Mouse (Mus musculus) midbrain, embryonic 15.5 days (tissue): ENCODE results near the gene Rpl18a. TPM values are rescaled to one million over a fixed set of nuclear protein-coding genes. Genes with fewer than 3 reads are reported as not detected.

Experiments
- ATAC-seq: fragments of 200-750 bp; cut with Nextera tagmentation; replicated peaks from 2 replicates; pipeline ENCODE4 v1.8.0; 2017; ENCODE audit warnings: moderate TSS enrichment
- H3K27ac ChIP-seq: fragments of 300-500 bp; sonication (generic); 2 replicates; pipeline ENCODE4 v1.5.1; 2015; ENCODE audit warnings: mild to moderate bottlenecking, inconsistent platforms
- H3K27me3 ChIP-seq: fragments of 300-500 bp; sonication (generic); replicated peaks from 2 replicates; pipeline ENCODE4 v1.6.1; 2015; ENCODE audit warnings: inconsistent platforms
- H3K36me3 ChIP-seq: fragments of 300-500 bp; sonication (generic); replicated peaks from 2 replicates; pipeline ENCODE4 v1.6.1; 2015; ENCODE audit warnings: inconsistent platforms
- H3K4me1 ChIP-seq: fragments of 300-500 bp; sonication (generic); 2 replicates; pipeline ENCODE4 v1.6.1; 2015; ENCODE audit warnings: inconsistent platforms
- H3K4me2 ChIP-seq: fragments of 300-500 bp; sonication (generic); 2 replicates; pipeline ENCODE4 v1.6.1; 2015; ENCODE audit warnings: inconsistent platforms, mild to moderate bottlenecking, moderate library complexity
- H3K4me3 ChIP-seq: fragments of 300-500 bp; sonication (generic); 2 replicates; pipeline ENCODE4 v1.5.1; 2015; ENCODE audit warnings: mild to moderate bottlenecking, inconsistent platforms
- H3K9ac ChIP-seq: fragments of 300-500 bp; sonication (generic); 2 replicates; pipeline ENCODE4 v1.6.1; 2015; ENCODE audit warnings: mild to moderate bottlenecking, inconsistent platforms
- H3K9me3 ChIP-seq: fragments of 300-500 bp; sonication (generic); 2 replicates; pipeline ENCODE4 v1.6.1; 2016; ENCODE audit warnings: inconsistent platforms
- WGBS: fragments of 180-500 bp; shearing (Covaris S2); methylation state at CpG from one replicate; pipeline ENCODE4 v1.1.7; 2015; ENCODE audit warnings: mixed read lengths; 5-methylcytosine and 5-hydroxymethylcytosine counted together
- polyA plus RNA-seq: library from polyadenylated mRNA; unstranded; fragments of >200 nt; fragmentation: Nextera tagmentation; extraction: Ambion mirVana; gene quantifications from 2 replicates; pipeline ENCODE4 v1.2.1, GENCODE M21; 2015

The Rpl18a gene
- polyA plus RNA-seq, 1 experiment from 2014 or later: 2,093 TPM

- H3K9ac ChIP-seq: no peak overlapping the region
- 91% methylated on average over 13 of the region's 13 CpGs for WGBS
- peak overlapping the region; percentile 90; the same call in 1 of the 2 replicates for H3K27ac ChIP-seq
- no peak overlapping the region for H3K4me2 ChIP-seq
- H3K9me3 ChIP-seq: no peaks in the 10 kb centered on the region
- no peak for ATAC-seq
- H3K27me3 ChIP-seq: no peaks in the 10 kb centered on the region
- H3K4me3 ChIP-seq: no peak overlapping the region
- no peaks in the 10 kb centered on the region for H3K36me3 ChIP-seq
- H3K4me1 ChIP-seq: peaks cover 25% of the 10 kb centered on the region
Measured at GRCm38 (mm10) chr8:70874441-70874840, 22.8 kb downstream of the Rpl18a start.

- H3K9me3 ChIP-seq: no peaks in the 10 kb centered on the region
- 1% methylated on average over 46 of the region's 46 CpGs for WGBS
- peak within 1 kb of the TSS; percentile 90 for H3K27ac ChIP-seq
- peaks cover 35% of the 10 kb centered on the region for H3K4me1 ChIP-seq
- peak within 1 kb of the TSS; percentile 50 for H3K4me3 ChIP-seq
- no peaks in the 10 kb centered on the region for H3K27me3 ChIP-seq
- H3K4me2 ChIP-seq: peak within 1 kb of the TSS; percentile 87
- H3K9ac ChIP-seq: peak within 1 kb of the TSS; percentile 49
- no peaks in the 10 kb centered on the region for H3K36me3 ChIP-seq
- ATAC-seq: peak; percentile 87
Measured at GRCm38 (mm10) chr8:70873364-70873985, 23.7 kb downstream of the Rpl18a start, which contains the start of gene Ccdc124. Ccdc124 (minus strand) TSS chr8:70873935.

GRCm38 (mm10) chr8:70872643-70873363, 24.4 kb downstream of the Rpl18a start:
- peak overlapping the region; percentile 50 for H3K4me3 ChIP-seq
- peak overlapping the region; percentile 87 for H3K4me2 ChIP-seq
- ATAC-seq: peak; percentile 3; the same call in 1 of the 2 replicates
- peaks cover 41% of the 10 kb centered on the region for H3K4me1 ChIP-seq
- H3K27me3 ChIP-seq: no peaks in the 10 kb centered on the region
- H3K9ac ChIP-seq: peak overlapping the region; percentile 49
- H3K36me3 ChIP-seq: no peaks in the 10 kb centered on the region
- WGBS: 6% methylated on average over 31 of the region's 31 CpGs
- no peaks in the 10 kb centered on the region for H3K9me3 ChIP-seq
- peak overlapping the region; percentile 90 for H3K27ac ChIP-seq

- ATAC-seq: no peak
- 84% methylated on average over 5 of the region's 5 CpGs for WGBS
- Histone ChIP-seq H3K27me3 (no peaks in the 10 kb centered on the region), H3K36me3 (no peaks in the 10 kb centered on the region), H3K9ac (no peak overlapping the region), H3K27ac (no peak overlapping the region), H3K9me3 (no peaks in the 10 kb centered on the region), H3K4me1 (peaks cover 49% of the 10 kb centered on the region), H3K4me3 (no peak overlapping the region), H3K4me2 (no peak overlapping the region)
Measured at GRCm38 (mm10) chr8:70871195-70871807, 25.9 kb downstream of the Rpl18a start.

GRCm38 (mm10) chr8:70869601-70870041, 27.6 kb downstream of the Rpl18a start:
- H3K4me1 ChIP-seq: peaks cover 61% of the 10 kb centered on the region
- no peak overlapping the region for H3K4me3 ChIP-seq
- peak overlapping the region; percentile 79 for H3K27ac ChIP-seq
- no peaks in the 10 kb centered on the region for H3K9me3 ChIP-seq
- peak overlapping the region; percentile 30 for H3K4me2 ChIP-seq
- H3K9ac ChIP-seq: no peak overlapping the region; the same call in 1 of the 2 replicates
- 47% methylated on average over 16 of the region's 16 CpGs for WGBS
- no peaks in the 10 kb centered on the region for H3K36me3 ChIP-seq
- no peaks in the 10 kb centered on the region for H3K27me3 ChIP-seq
- ATAC-seq: peak; percentile 7; the same call in 1 of the 2 replicates

GRCm38 (mm10) chr8:70869199-70869571, 28.0 kb downstream of the Rpl18a start:
- Histone ChIP-seq H3K4me1 (peaks cover 66% of the 10 kb centered on the region), H3K4me2 (peak overlapping the region; percentile 30), H3K4me3 (no peak overlapping the region; the same call in 1 of the 2 replicates), H3K27me3 (no peaks in the 10 kb centered on the region), H3K27ac (peak overlapping the region; percentile 79), H3K9me3 (no peaks in the 10 kb centered on the region), H3K9ac (peak overlapping the region; percentile 25), H3K36me3 (no peaks in the 10 kb centered on the region)
- 31% methylated on average over 5 of the region's 5 CpGs for WGBS
- no peak for ATAC-seq

- no peak for ATAC-seq
- Histone ChIP-seq H3K9ac (peak overlapping the region; percentile 25), H3K36me3 (no peaks in the 10 kb centered on the region), H3K9me3 (no peaks in the 10 kb centered on the region), H3K4me2 (peak overlapping the region; percentile 30), H3K4me1 (peaks cover 66% of the 10 kb centered on the region), H3K27ac (peak overlapping the region; percentile 79), H3K27me3 (no peaks in the 10 kb centered on the region), H3K4me3 (no peak overlapping the region; the same call in 1 of the 2 replicates)
- WGBS: 16% methylated on average over 40 of the region's 40 CpGs
Measured at GRCm38 (mm10) chr8:70868559-70869198, 28.5 kb downstream of the Rpl18a start.

- Histone ChIP-seq H3K9ac (no peak overlapping the region; the same call in 1 of the 2 replicates), H3K36me3 (no peaks in the 10 kb centered on the region), H3K27me3 (no peaks in the 10 kb centered on the region), H3K27ac (peak overlapping the region; percentile 95), H3K4me2 (peak overlapping the region; percentile 95; the same call in 1 of the 2 replicates), H3K4me3 (no peak overlapping the region), H3K9me3 (no peaks in the 10 kb centered on the region), H3K4me1 (peaks cover 73% of the 10 kb centered on the region)
- 84% methylated on average over 7 of the region's 7 CpGs for WGBS
- ATAC-seq: no peak
Measured at GRCm38 (mm10) chr8:70866566-70866965, 30.6 kb downstream of the Rpl18a start.

- peak overlapping the region; percentile 37 for H3K9ac ChIP-seq
- 4% methylated on average over 12 of the region's 12 CpGs for WGBS
- ATAC-seq: peak; percentile 15
- H3K4me1 ChIP-seq: peaks cover 75% of the 10 kb centered on the region
- no peaks in the 10 kb centered on the region for H3K9me3 ChIP-seq
- peak overlapping the region; percentile 95 for H3K27ac ChIP-seq
- H3K36me3 ChIP-seq: no peaks in the 10 kb centered on the region
- H3K27me3 ChIP-seq: no peaks in the 10 kb centered on the region
- peak overlapping the region; percentile 56 for H3K4me3 ChIP-seq
- H3K4me2 ChIP-seq: peak overlapping the region; percentile 95
Measured at GRCm38 (mm10) chr8:70866001-70866520, 31.2 kb downstream of the Rpl18a start.

GRCm38 (mm10) chr8:70865350-70866000, 31.7 kb downstream of the Rpl18a start:
- peak overlapping the region; percentile 95 for H3K27ac ChIP-seq
- no peaks in the 10 kb centered on the region for H3K27me3 ChIP-seq
- peaks cover 75% of the 10 kb centered on the region for H3K4me1 ChIP-seq

GRCm38 (mm10) chr8:70864712-70865221, 32.4 kb downstream of the Rpl18a start:
- Histone ChIP-seq H3K9ac (peak overlapping the region; percentile 65), H3K27me3 (no peaks in the 10 kb centered on the region), H3K9me3 (no peaks in the 10 kb centered on the region), H3K4me1 (peaks cover 73% of the 10 kb centered on the region), H3K4me3 (peak overlapping the region; percentile 56), H3K4me2 (peak overlapping the region; percentile 95), H3K36me3 (no peaks in the 10 kb centered on the region), H3K27ac (peak overlapping the region; percentile 95)
- WGBS: under 1% methylated on average over 24 of the region's 24 CpGs
- peak; percentile 32 for ATAC-seq

More at GRCm38 (mm10) chr8:70865350-70866000, 31.7 kb downstream of the Rpl18a start:
- no peaks in the 10 kb centered on the region for H3K9me3 ChIP-seq
- ATAC-seq: peak; percentile 84
- WGBS: under 1% methylated on average over 46 of the region's 46 CpGs
- peak overlapping the region; percentile 95 for H3K4me2 ChIP-seq
- H3K4me3 ChIP-seq: peak overlapping the region; percentile 56
- peak overlapping the region; percentile 65 for H3K9ac ChIP-seq
- no peaks in the 10 kb centered on the region for H3K36me3 ChIP-seq
